Mouse (Mus musculus): Measurements from ENCODE around the gene Zbtb5.

GRCm38 (mm10) chr4:44943480-44943879, 68.7 kb downstream of the Zbtb5 start:
- no peak for TF ChIP-seq POLR2A (IDR thresholded peaks at IDR 0.05; ENCODE audit: control insufficient read depth, low read depth, low read length)
- TF ChIP-seq CTCF (IDR thresholded peaks at IDR 0.05; ENCODE audit: control insufficient read depth, insufficient read depth, insufficient replicate concordance, low read depth, low read length): no peak

Measured in testis, adult 2 months (tissue).